Mouse (Mus musculus): ENCODE data around the gene Rbm45.

- TF ChIP-seq CTCF (IDR thresholded peaks at IDR 0.05; ENCODE audit: borderline replicate concordance, insufficient read depth, low read length) (no peak), POLR2A (IDR thresholded peaks at IDR 0.05; ENCODE audit: low read depth, low read length) (no peak)
Observed at GRCm38 (mm10) chr2:76417446-76418141, 47.8 kb downstream of the Rbm45 start.
